Mouse (Mus musculus): ENCODE measurements around the gene Lin54. TPM values are rescaled to one million over a fixed set of nuclear protein-coding genes. Genes with fewer than 3 reads are reported as not detected.

The Lin54 gene
- polyA plus RNA-seq, 1 experiment from 2014 or later = 5.9 TPM

DNA sequence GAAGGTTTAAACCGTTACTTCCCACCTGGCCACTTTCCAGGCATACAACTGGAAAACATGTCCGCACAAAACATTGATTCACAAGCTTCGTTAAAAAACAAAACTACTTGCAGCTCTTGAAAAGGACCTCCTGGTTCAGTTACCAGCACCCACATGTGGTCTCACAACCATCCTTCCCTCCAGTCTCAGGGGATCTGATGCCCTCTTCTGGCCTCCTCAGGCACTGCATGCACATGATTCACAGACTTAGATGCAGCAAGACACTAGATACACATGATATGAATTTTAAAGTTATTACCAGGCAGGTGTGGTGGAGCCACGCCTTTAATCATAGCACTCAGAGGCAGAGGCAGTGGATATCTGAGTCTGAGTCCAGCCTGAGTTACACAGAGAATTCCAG is 63.4 kb downstream of the Lin54 start:
- Histone ChIP-seq H3K27ac (replicated peaks) (no peak overlapping the region), H3K9me3 (ENCODE audit: control insufficient read depth, low read length) (no peaks in the 10 kb centered on the region), H3K4me2 (replicated peaks; ENCODE audit: low read depth) (no peak overlapping the region), H3K36me3 (ENCODE audit: control insufficient read depth, insufficient read depth, low read length) (no peaks in the 10 kb centered on the region; the same call in 1 of the 2 replicates), H3K9ac (ENCODE audit: low read length) (no peak overlapping the region), H3K4me1 (replicated peaks; ENCODE audit: control insufficient read depth, insufficient read depth) (no peaks in the 10 kb centered on the region), H3K4me3 (ENCODE audit: low read depth, low read length) (no peak overlapping the region), H3K27me3 (ENCODE audit: control insufficient read depth, insufficient read depth, low read length) (no peaks in the 10 kb centered on the region)
- no peak for ATAC-seq (ENCODE audit: low FRiP score, low TSS enrichment)
- no peak for DNase-seq (ENCODE audit: low spot score)
- WGBS = 93% methylated on average over 4 of the region's 4 CpGs
- TF ChIP-seq EP300 (optimal IDR thresholded peaks at IDR 0.05) = no peak
- TF ChIP-seq CTCF (IDR thresholded peaks at IDR 0.05; ENCODE audit: low read depth) = peak; percentile 44; the same call in 1 of the 2 replicates

DNA sequence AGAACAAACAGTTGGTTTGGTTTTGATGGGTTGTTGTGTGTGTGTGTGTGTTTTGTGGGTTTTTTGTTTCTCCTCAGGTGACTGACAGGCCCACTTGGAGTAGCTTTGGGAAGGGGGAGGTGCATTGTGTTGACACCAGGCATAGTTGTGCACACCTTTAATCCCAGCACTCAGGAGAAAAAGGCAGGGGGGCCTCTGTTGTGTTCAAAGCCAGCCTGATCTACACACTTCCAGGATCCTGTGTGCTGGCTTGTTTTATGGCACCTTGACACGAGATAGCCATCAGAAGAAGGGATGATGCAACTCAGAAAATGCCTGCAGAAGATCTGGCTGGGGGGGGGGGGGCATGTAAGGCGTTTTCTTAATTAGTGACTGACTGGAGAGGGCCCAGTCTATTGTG is 69.5 kb downstream of the Lin54 start:
- Histone ChIP-seq H3K27ac (replicated peaks) (no peak overlapping the region), H3K9me3 (ENCODE audit: control insufficient read depth, low read length) (no peaks in the 10 kb centered on the region), H3K4me1 (replicated peaks; ENCODE audit: control insufficient read depth, insufficient read depth) (peaks cover 13% of the 10 kb centered on the region), H3K27me3 (ENCODE audit: control insufficient read depth, insufficient read depth, low read length) (no peaks in the 10 kb centered on the region), H3K4me2 (replicated peaks; ENCODE audit: low read depth) (no peak overlapping the region), H3K36me3 (ENCODE audit: control insufficient read depth, insufficient read depth, low read length) (peaks cover 4% of the 10 kb centered on the region; the same call in 1 of the 2 replicates), H3K4me3 (ENCODE audit: low read depth, low read length) (no peak overlapping the region), H3K9ac (ENCODE audit: low read length) (no peak overlapping the region)
- ATAC-seq (ENCODE audit: low FRiP score, low TSS enrichment) (no peak), DNase-seq (ENCODE audit: low spot score) (no peak)
- TF ChIP-seq EP300 (optimal IDR thresholded peaks at IDR 0.05) (no peak), CTCF (IDR thresholded peaks at IDR 0.05; ENCODE audit: low read depth) (no peak)
- 56% methylated on average over 2 of the region's 2 CpGs for WGBS

- Histone ChIP-seq H3K4me1 (replicated peaks; ENCODE audit: control insufficient read depth, insufficient read depth) (peaks cover 13% of the 10 kb centered on the region), H3K27ac (replicated peaks) (peak overlapping the region; percentile 95), H3K27me3 (ENCODE audit: control insufficient read depth, insufficient read depth, low read length) (no peaks in the 10 kb centered on the region), H3K36me3 (ENCODE audit: control insufficient read depth, insufficient read depth, low read length) (peaks cover 4% of the 10 kb centered on the region; the same call in 1 of the 2 replicates), H3K4me2 (replicated peaks; ENCODE audit: low read depth) (peak overlapping the region; percentile 79), H3K9me3 (ENCODE audit: control insufficient read depth, low read length) (no peaks in the 10 kb centered on the region), H3K9ac (ENCODE audit: low read length) (peak overlapping the region; percentile 88), H3K4me3 (ENCODE audit: low read depth, low read length) (peak overlapping the region; percentile 67)
- DNase-seq (ENCODE audit: low spot score) (no peak), ATAC-seq (ENCODE audit: low FRiP score, low TSS enrichment) (no peak; the same call in 1 of the 2 replicates)
- WGBS = 2% methylated on average over 11 of the region's 11 CpGs
- TF ChIP-seq EP300 (optimal IDR thresholded peaks at IDR 0.05) (no peak), CTCF (IDR thresholded peaks at IDR 0.05; ENCODE audit: low read depth) (no peak)
These were observed 70.4 kb downstream of the Lin54 start for GRCm38 (mm10) chr5:100430076-100430390.

DNA sequence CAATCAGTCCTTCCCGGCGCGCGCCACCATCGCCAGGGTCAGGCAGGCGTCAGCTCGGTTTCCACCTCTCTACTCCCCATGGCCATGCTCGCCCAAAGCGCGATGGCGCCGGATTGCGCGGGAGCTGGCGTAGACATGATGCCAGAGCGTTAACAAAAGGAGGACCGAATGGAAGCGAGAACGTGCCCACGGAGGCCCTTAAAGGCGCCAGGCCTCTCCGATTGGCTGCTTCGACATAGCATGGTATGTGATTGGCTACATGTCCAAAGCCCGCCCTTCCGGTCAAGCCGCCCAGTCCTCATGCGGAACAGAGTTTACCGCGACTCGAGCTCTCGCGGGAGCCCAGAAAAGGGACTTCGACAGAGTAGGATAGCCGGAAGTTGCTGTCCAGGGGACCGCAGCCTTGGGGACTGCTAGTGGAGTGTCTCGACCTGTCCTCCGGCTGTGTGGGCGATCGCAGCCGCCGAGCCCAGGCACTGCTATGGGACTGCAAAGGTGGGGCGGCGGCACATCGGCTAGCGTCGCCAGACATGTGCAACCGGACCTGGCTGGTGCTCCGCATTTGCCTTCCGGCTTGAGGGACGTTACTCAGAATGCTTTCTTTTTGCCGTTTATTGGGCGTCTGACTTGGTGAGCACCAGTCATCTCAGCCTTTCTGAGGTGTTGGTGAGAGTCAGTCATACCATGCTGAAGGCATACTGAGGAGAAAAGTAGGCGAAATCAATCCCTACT is 70.9 kb downstream of the Lin54 start:
- WGBS = under 1% methylated on average over 53 of the region's 53 CpGs
- Histone ChIP-seq H3K9me3 (ENCODE audit: control insufficient read depth, low read length) (no peaks in the 10 kb centered on the region), H3K4me2 (replicated peaks; ENCODE audit: low read depth) (peak overlapping the region; percentile 79), H3K36me3 (ENCODE audit: control insufficient read depth, insufficient read depth, low read length) (peaks cover 4% of the 10 kb centered on the region; the same call in 1 of the 2 replicates), H3K27me3 (ENCODE audit: control insufficient read depth, insufficient read depth, low read length) (no peaks in the 10 kb centered on the region), H3K9ac (ENCODE audit: low read length) (peak overlapping the region; percentile 88), H3K4me1 (replicated peaks; ENCODE audit: control insufficient read depth, insufficient read depth) (peaks cover 13% of the 10 kb centered on the region), H3K4me3 (ENCODE audit: low read depth, low read length) (peak overlapping the region; percentile 67), H3K27ac (replicated peaks) (peak overlapping the region; percentile 95)
- TF ChIP-seq EP300 (optimal IDR thresholded peaks at IDR 0.05) (peak; percentile 98), CTCF (IDR thresholded peaks at IDR 0.05; ENCODE audit: low read depth) (no peak)
- ATAC-seq (ENCODE audit: low FRiP score, low TSS enrichment) (peak; percentile 99), DNase-seq (ENCODE audit: low spot score) (peak; percentile 96)

- ATAC-seq (ENCODE audit: low FRiP score, low TSS enrichment) (peak; percentile 30), DNase-seq (ENCODE audit: low spot score) (no peak)
- peak overlapping the region; percentile 67 for H3K4me3 ChIP-seq (ENCODE audit: low read depth, low read length)
- no peaks in the 10 kb centered on the region for H3K27me3 ChIP-seq (ENCODE audit: control insufficient read depth, insufficient read depth, low read length)
- peak overlapping the region; percentile 91 for H3K27ac ChIP-seq (replicated peaks)
- peaks cover 13% of the 10 kb centered on the region for H3K4me1 ChIP-seq (replicated peaks; ENCODE audit: control insufficient read depth, insufficient read depth)
- under 1% methylated on average over 20 of the region's 20 CpGs for WGBS
- TF ChIP-seq EP300 (optimal IDR thresholded peaks at IDR 0.05) (no peak), CTCF (IDR thresholded peaks at IDR 0.05; ENCODE audit: low read depth) (no peak)
- H3K36me3 ChIP-seq (ENCODE audit: control insufficient read depth, insufficient read depth, low read length) = peaks cover 8% of the 10 kb centered on the region
- H3K4me2 ChIP-seq (replicated peaks; ENCODE audit: low read depth) = peak overlapping the region; percentile 79
- H3K9ac ChIP-seq (ENCODE audit: low read length) = peak overlapping the region; percentile 62
- no peaks in the 10 kb centered on the region for H3K9me3 ChIP-seq (ENCODE audit: control insufficient read depth, low read length)
These were observed 71.6 kb downstream of the Lin54 start for GRCm38 (mm10) chr5:100428734-100429343.
